Mouse (Mus musculus) ES-Bruce4 (cell line): ENCODE data around the gene B3gnt3. TPM values are rescaled to one million over a fixed set of nuclear protein-coding genes. Genes with fewer than 3 reads are reported as not detected.
A peak's percentile ranks its signal among the peaks of the same experiment; 100 is the strongest.
"Not testable (repeated sequence)": the region's sequence is repeated elsewhere in the genome, so short reads cannot be mapped to it uniquely, and the experiment has no call there.

Source experiments
- H3K27ac ChIP-seq: 2 replicates; pipeline ENCODE4 v1.5.1; 2012; ENCODE audit warnings: low read length, inconsistent platforms; ENCODE audit not compliant: insufficient read depth
- H3K27me3 ChIP-seq: 2 replicates; pipeline ENCODE4 v1.6.1; 2012; ENCODE audit warnings: mild to moderate bottlenecking, low read length, inconsistent platforms; ENCODE audit not compliant: control insufficient read depth, poor library complexity, insufficient read depth, severe bottlenecking
- H3K36me3 ChIP-seq: 2 replicates; pipeline ENCODE4 v1.6.1; 2012; ENCODE audit warnings: inconsistent platforms, mild to moderate bottlenecking, low read length, moderate library complexity; ENCODE audit not compliant: control insufficient read depth, poor library complexity, insufficient read depth, severe bottlenecking
- H3K4me1 ChIP-seq: one replicate; pipeline ENCODE4 v1.8.1; 2011; ENCODE audit warnings: low read length; ENCODE audit not compliant: control insufficient read depth, insufficient read depth
- H3K4me3 ChIP-seq: 2 replicates; pipeline ENCODE4 v1.5.1; 2011; ENCODE audit warnings: low read depth, mild to moderate bottlenecking, low read length
- H3K9ac ChIP-seq: 2 replicates; pipeline ENCODE4 v1.6.1; 2012; ENCODE audit warnings: low read depth, mild to moderate bottlenecking, inconsistent platforms; ENCODE audit not compliant: poor library complexity, severe bottlenecking
- H3K9me3 ChIP-seq: replicated peaks from 2 replicates; pipeline ENCODE4 v1.6.1; 2012; ENCODE audit warnings: mild to moderate bottlenecking, low read length, inconsistent platforms; ENCODE audit not compliant: control insufficient read depth, poor library complexity, insufficient read depth, severe bottlenecking
- CTCF ChIP-seq: IDR thresholded peaks from one replicate; pipeline ENCODE4 v1.8.1; 2011; ENCODE audit warnings: low read depth, low read length
- EP300 ChIP-seq: IDR thresholded peaks from 2 replicates; pipeline ENCODE4 v1.6.1; 2011; ENCODE audit warnings: low read depth, low read length; ENCODE audit not compliant: insufficient read depth
- POLR2A ChIP-seq: IDR thresholded peaks from one replicate; pipeline ENCODE4 v1.8.1; 2011; ENCODE audit warnings: low read length; ENCODE audit not compliant: insufficient read depth
- polyA plus RNA-seq: library from polyadenylated mRNA; stranded (reverse); fragments of >200 nt; gene quantifications from 2 replicates; pipeline ENCODE4 v1.2.4, GENCODE M21; 2011; ENCODE audit warnings: low read depth; ENCODE audit not compliant: missing spikeins, insufficient read depth, insufficient read length

Gene B3gnt3
- polyA plus RNA-seq, 1 experiment: 1.8 TPM

DNA sequence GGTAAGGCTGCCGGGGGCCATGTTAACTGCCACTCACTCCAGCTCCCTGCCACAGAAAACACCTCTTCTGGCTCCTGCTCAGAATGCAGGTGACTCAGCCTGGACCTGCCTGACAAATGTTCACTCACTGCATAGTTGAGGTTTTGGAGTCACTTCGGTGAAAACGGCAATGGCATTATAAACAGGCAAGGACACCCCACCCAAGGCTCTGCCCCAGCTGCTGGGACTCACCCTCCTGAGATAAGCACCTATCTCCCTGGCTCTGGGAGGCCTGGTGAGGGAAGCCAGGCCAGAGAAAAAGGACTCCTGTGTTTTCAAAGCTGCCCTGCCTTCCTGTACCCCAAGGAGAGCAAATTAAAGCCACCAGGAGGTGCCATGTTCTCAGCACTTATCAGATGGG is 1.3 kb upstream of the B3gnt3 start:
- H3K27ac ChIP-seq: no peak overlapping the region
- H3K9ac ChIP-seq: no peak overlapping the region
- H3K36me3 ChIP-seq: no peaks in the 10 kb centered on the region
- no peaks in the 10 kb centered on the region for H3K9me3 ChIP-seq
- TF ChIP-seq POLR2A (no peak), CTCF (no peak), EP300 (no peak)
- no peaks in the 10 kb centered on the region for H3K27me3 ChIP-seq
- peaks cover 3% of the 10 kb centered on the region for H3K4me1 ChIP-seq
- no peak overlapping the region for H3K4me3 ChIP-seq

DNA sequence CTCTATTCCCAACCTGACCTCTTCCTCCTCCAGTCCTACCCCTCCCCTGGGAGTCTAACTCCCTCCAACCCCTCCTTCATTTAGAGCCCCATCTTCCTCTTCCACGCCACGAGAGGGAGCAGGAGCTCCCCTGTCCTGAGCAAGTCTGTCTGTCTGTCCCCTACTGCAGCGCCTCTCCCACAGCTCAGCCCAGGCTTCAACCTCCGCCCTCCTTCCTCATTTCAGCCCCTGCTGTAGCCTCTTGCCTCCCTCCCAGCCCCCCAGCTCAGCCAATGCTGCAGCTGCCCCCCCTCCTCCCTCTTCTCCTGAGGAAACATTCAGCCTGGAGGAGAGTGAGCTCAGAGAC is 471 bp upstream of the B3gnt3 start:
- Histone ChIP-seq H3K4me3 (no peak overlapping the region), H3K9ac (no peak overlapping the region), H3K36me3 (no peaks in the 10 kb centered on the region), H3K27me3 (no peaks in the 10 kb centered on the region), H3K27ac (no peak overlapping the region), H3K4me1 (peaks cover 3% of the 10 kb centered on the region), H3K9me3 (no peaks in the 10 kb centered on the region)
- TF ChIP-seq CTCF: peak; percentile 21
- no peak for TF ChIP-seq POLR2A

DNA sequence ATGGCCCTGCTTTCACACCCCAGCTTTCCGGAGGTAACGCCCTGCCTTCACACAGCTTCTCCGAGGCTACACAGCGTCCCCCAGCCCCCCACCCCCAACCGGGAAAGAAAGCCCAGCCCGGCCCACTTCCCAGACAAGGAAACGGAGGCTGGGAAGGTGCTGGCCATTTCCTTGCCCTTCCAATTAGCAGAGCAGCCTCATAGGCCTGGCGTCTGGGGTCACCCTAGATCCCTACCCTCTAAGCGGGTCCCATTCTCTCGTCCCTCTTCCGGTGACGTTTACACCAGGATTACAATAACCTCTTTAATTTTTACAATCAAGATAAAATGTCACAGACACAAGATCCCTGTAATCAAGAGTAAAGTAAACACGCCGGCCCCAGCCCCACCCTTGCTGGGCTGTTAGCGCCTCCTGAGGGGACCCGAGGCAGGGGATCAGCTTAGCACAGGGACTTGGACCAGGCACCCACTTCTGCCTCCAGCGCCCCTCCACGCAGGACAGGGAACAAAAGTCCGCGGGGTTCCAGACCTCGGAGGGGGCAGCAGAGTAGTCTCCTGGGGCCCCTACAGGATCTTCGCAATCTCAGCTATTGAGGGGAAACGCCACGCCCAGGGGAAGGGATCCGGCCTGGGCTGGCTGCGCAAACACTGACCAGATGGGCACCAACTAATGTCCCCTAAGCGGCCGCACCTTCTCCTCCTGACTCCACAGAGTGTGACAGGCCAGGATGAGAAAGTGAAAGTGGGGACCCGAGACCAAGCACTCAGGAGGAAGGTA is 908 bp downstream of the B3gnt3 start:
- H3K9ac ChIP-seq: peak overlapping the region; percentile 50

DNA sequence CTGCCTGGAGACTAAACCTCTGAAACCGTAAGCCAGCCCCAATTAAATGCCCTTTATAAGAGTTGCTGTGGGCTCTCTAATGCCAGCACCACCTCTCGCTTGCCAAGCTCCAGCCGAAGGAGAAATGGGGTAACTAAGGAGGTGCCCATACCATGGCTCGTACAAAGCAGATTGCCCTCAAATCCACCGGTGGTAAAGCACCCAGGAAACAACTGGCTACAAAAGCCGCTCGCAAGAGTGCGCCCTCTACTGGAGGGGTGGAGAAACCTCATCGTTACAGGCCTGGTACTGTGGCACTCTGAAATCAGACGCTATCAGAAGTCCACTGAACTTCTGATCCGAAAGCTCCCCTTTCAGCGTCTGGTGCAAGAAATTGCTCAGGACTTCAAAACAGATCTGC is 6.1 kb downstream of the B3gnt3 start:
- H3K36me3 ChIP-seq, H3K4me1 ChIP-seq, H3K9me3 ChIP-seq, H3K27ac ChIP-seq, H3K9ac ChIP-seq, H3K4me3 ChIP-seq: not testable (repeated sequence)
- TF ChIP-seq CTCF: peak; percentile 30
- peaks cover 19% of the 10 kb centered on the region for H3K27me3 ChIP-seq

More for the DNA sequence above, 908 bp downstream of the B3gnt3 start:
- Histone ChIP-seq H3K36me3 (no peaks in the 10 kb centered on the region), H3K4me1 (peaks cover 3% of the 10 kb centered on the region), H3K9me3 (no peaks in the 10 kb centered on the region), H3K27me3 (no peaks in the 10 kb centered on the region), H3K27ac (no peak overlapping the region), H3K4me3 (no peak overlapping the region)
- TF ChIP-seq EP300 (peak; percentile 63), POLR2A (no peak)

DNA sequence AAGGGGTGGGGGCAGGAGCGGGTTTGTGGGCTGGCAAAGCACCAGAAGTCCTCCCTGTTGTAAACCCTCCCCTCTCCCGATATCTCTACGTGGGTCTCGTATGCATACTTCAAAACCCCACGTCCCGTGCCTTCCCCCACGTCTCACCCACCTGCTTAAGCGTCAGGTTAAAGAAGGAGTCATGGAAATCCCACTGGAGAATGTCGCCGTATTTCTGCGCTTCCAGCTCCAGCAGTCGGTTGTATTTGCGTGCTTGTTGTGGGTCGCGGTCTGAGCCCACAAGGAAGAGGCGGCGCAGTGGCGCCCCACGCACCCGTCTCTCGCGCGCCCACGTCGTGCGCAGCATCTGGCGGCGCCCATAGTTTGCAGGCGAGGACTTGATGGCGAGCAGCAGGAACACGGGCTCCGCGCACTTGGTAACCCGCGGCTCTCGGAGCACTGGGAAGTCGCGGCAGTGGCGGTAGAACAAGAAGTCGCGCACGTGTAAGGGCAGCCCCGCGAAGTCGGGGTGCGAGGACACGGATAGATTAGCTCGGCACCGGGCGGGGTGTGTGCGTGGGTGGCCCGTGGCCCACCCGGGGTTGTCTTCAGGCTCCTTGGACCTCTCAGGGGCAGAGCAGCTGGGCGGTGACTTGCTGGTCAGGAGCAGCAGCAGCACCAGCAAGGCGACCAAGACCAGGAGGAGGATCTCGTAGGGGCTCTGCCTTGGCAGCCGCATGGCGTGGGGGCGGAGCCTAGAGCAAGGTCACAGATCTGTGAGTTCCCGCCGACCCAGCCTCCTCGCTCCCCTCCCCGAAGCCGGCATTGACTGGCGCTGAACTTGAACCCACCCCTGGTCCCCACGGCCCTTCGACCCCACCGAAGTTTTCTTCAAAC is 8.2 kb downstream of the B3gnt3 start:
- H3K4me3 ChIP-seq: peak overlapping the region; percentile 21
- TF ChIP-seq EP300 (no peak), CTCF (no peak), POLR2A (no peak)
- H3K9me3 ChIP-seq: no peaks in the 10 kb centered on the region
- H3K27me3 ChIP-seq: peaks cover 19% of the 10 kb centered on the region
- H3K36me3 ChIP-seq: no peaks in the 10 kb centered on the region
- H3K9ac ChIP-seq: peak overlapping the region; percentile 26; the same call in 1 of the 2 replicates
- peaks cover 2% of the 10 kb centered on the region for H3K4me1 ChIP-seq
- H3K27ac ChIP-seq: no peak overlapping the region

DNA sequence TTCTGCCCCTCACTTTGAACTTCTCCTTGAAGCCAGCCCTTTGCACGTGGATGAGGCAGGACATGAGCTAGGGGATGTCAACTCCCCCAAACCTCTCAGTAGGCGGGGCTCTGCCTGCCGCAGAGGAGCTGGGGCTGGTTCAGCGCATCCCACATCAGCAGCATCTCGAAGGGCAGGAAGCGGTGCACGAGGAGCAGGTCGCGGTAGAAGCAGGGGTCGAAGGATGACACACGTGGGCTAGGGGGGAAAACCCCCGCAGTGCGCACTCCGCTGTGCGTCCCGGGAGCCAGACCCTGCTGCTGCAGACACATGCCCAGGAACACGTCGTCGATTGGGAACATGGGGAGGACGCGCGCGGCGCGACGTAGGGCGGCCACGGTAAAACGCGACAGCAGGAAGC is 9.1 kb downstream of the B3gnt3 start:
- Histone ChIP-seq H3K9ac (peak overlapping the region; percentile 1; the same call in 1 of the 2 replicates), H3K36me3 (no peaks in the 10 kb centered on the region), H3K27me3 (peaks cover 19% of the 10 kb centered on the region), H3K4me3 (peak overlapping the region; percentile 21), H3K4me1 (peaks cover 6% of the 10 kb centered on the region), H3K9me3 (no peaks in the 10 kb centered on the region), H3K27ac (no peak overlapping the region)
- TF ChIP-seq POLR2A: no peak
- no peak for TF ChIP-seq CTCF
- TF ChIP-seq EP300: no peak
